ENCODE assay signal across 19 mouse cellular contexts in the genomic region with DNA sequence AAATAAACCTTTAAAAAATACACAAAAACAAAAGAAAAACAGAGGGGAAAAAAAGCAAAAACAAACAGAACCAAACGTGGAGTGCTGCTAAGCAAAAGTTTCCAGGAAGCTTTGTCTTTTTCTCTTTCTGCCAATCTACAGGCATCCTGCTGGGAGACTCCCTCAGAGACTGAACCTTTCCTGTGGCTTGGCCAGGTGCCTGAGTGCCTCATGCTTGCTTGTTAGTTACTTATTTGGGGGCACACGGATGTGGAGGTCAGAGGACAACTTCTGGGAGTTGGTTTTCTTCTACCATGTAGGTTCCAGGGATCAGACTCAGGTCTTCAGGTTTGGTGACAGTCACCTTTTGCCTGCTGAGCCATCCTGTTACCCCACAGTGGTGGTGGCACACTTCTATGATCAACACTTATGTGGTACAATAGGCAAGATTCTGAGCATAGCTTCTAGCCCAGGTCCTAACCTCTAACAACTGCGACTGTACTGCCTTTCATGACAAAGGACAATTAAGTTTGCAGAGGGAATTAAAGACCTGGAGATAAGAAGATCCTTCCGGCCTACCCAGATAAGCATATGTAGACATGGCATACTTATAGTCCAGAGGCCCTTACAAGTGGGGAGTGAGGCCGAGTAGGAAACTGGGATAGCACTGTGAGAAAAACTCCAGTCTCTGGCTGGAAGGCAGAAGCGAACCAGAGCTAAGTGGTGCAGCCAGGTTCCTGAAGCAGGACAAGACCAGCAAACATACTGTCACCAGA. TPM values are rescaled to one million over a fixed set of nuclear protein-coding genes. Genes with fewer than 3 reads are reported as not detected.
DNase-seq lines count a peak whose midpoint lies in the region; ATAC-seq and TF ChIP-seq lines count a peak whose summit lies in the region.
"Had no signal": no experiment of that assay in that cellular context is flagged by ENCODE, and none has a peak within 500 bp of the region (broad histone marks: within the 10 kb centered on the region; RNA-seq: fewer than 3 reads in every experiment).

No protein-coding gene starts in this region.

- 65% methylated on average over 6 of the region's 6 CpGs for WGBS in kidney, adult 2 months
- 74% methylated on average over 6 of the region's 6 CpGs for WGBS in kidney, embryonic 14.5 days
- 73% methylated on average over 6 of the region's 6 CpGs for WGBS in midbrain, embryonic 14.5 days

- DNase-seq in heart, adult 11 months = peak; percentile 79
- no peak for DNase-seq in heart, postnatal 14 days
- peak; percentile 92 for DNase-seq in kidney, adult 2 months
- DNase-seq in kidney, postnatal 14 days = peak; percentile 75
- DNase-seq in midbrain, embryonic 14.5 days = no peak
- no peak for DNase-seq in cerebellum, adult 11-12 months
- no peak for DNase-seq in layer of hippocampus, postnatal 14 days (ENCODE audit: low spot score in 2 of 2)
- DNase-seq: gastrocnemius, postnatal 10 days; heart, postnatal 10 days; lung, postnatal 14 days; right cerebral cortex, postnatal 25 days; thymus, adult 2 months had no signal

- H3K27ac ChIP-seq in kidney, adult 2 months (ENCODE audit: insufficient read depth, low read depth, low read length) = no peak overlapping the region
- H3K27ac ChIP-seq in kidney, embryonic 14.5 days (ENCODE audit: low read depth, low read length) = no peak overlapping the region
- no peak overlapping the region for H3K27ac ChIP-seq in midbrain, embryonic 14.5 days (replicated peaks; ENCODE audit: low read depth, low read length)
- H3K27ac ChIP-seq: embryonic facial prominence, embryonic 13.5 days; hindbrain, postnatal 0 days; layer of hippocampus, adult 2 months; left cerebral cortex, adult 2 months; liver, embryonic 14.5 days; midbrain, embryonic 15.5 days had no signal

- intact Hi-C loops in heart, postnatal 14 days (cut with DNase I) = no loop called here

- no peaks in the 10 kb centered on the region for H3K27me3 ChIP-seq in kidney, adult 2 months (replicated peaks; ENCODE audit: control insufficient read depth, insufficient read depth, low read length)
- H3K27me3 ChIP-seq in kidney, embryonic 14.5 days (ENCODE audit: control insufficient read depth, insufficient read depth, low read length) = no peaks in the 10 kb centered on the region
- no peaks in the 10 kb centered on the region for H3K27me3 ChIP-seq in midbrain, embryonic 14.5 days (ENCODE audit: control insufficient read depth, insufficient read depth, low read length)
- H3K27me3 ChIP-seq: embryonic facial prominence, embryonic 13.5 days; midbrain, embryonic 15.5 days had no signal

- H3K36me3 ChIP-seq in kidney, adult 2 months (ENCODE audit: control insufficient read depth, insufficient read depth, low read length) = no peaks in the 10 kb centered on the region
- no peaks in the 10 kb centered on the region for H3K36me3 ChIP-seq in kidney, embryonic 14.5 days (ENCODE audit: control insufficient read depth, insufficient read depth, low read length)
- no peaks in the 10 kb centered on the region for H3K36me3 ChIP-seq in midbrain, embryonic 14.5 days (ENCODE audit: control insufficient read depth, insufficient read depth, low read length)
- H3K36me3 ChIP-seq: embryonic facial prominence, embryonic 13.5 days; midbrain, embryonic 15.5 days had no signal

- H3K9me3 ChIP-seq in kidney, embryonic 14.5 days (ENCODE audit: control insufficient read depth, low read length) = no peaks in the 10 kb centered on the region
- no peaks in the 10 kb centered on the region for H3K9me3 ChIP-seq in midbrain, embryonic 14.5 days (ENCODE audit: control insufficient read depth, low read length)
- H3K9me3 ChIP-seq: embryonic facial prominence, embryonic 13.5 days; midbrain, embryonic 15.5 days had no signal

- H3K4me3 ChIP-seq in kidney, adult 2 months (ENCODE audit: insufficient read depth, low read depth, low read length) = no peak overlapping the region
- no peak overlapping the region for H3K4me3 ChIP-seq in kidney, embryonic 14.5 days (ENCODE audit: low read length)
- no peak overlapping the region for H3K4me3 ChIP-seq in midbrain, embryonic 14.5 days (replicated peaks; ENCODE audit: low read depth, low read length)
- H3K4me3 ChIP-seq: embryonic facial prominence, embryonic 13.5 days; layer of hippocampus, adult 2 months; left cerebral cortex, adult 2 months; midbrain, embryonic 15.5 days had no signal

- H3K4me2 ChIP-seq in kidney, embryonic 14.5 days (replicated peaks; ENCODE audit: low read depth, low read length) = no peak overlapping the region
- H3K4me2 ChIP-seq in midbrain, embryonic 14.5 days (ENCODE audit: low read length) = no peak overlapping the region
- H3K4me2 ChIP-seq: embryonic facial prominence, embryonic 13.5 days; midbrain, embryonic 15.5 days had no signal

- ATAC-seq in kidney, embryonic 14.5 days (ENCODE audit: low FRiP score, low TSS enrichment) = no peak
- ATAC-seq in midbrain, embryonic 14.5 days (ENCODE audit: low FRiP score, low TSS enrichment) = no peak
- ATAC-seq: hindbrain, postnatal 0 days; midbrain, embryonic 15.5 days had no signal

- no peak overlapping the region for H3K9ac ChIP-seq in kidney, embryonic 14.5 days (ENCODE audit: low read depth, low read length)
- H3K9ac ChIP-seq in midbrain, embryonic 14.5 days (replicated peaks; ENCODE audit: low read length) = no peak overlapping the region
- H3K9ac ChIP-seq: embryonic facial prominence, embryonic 13.5 days; liver, embryonic 14.5 days; midbrain, embryonic 15.5 days had no signal

- peaks cover 2% of the 10 kb centered on the region; the same call in 1 of the 2 replicates for H3K4me1 ChIP-seq in kidney, adult 2 months (ENCODE audit: control insufficient read depth, insufficient read depth, low read length)
- no peaks in the 10 kb centered on the region for H3K4me1 ChIP-seq in kidney, embryonic 14.5 days (ENCODE audit: control insufficient read depth, insufficient read depth, low read length)
- H3K4me1 ChIP-seq in midbrain, embryonic 14.5 days (ENCODE audit: control insufficient read depth, insufficient read depth, low read length) = no peaks in the 10 kb centered on the region
- H3K4me1 ChIP-seq: embryonic facial prominence, embryonic 13.5 days had no signal

- TF ChIP-seq POLR2A in kidney, adult 2 months (IDR thresholded peaks at IDR 0.05; ENCODE audit: low read depth, low read length) = no peak

- no peak for TF ChIP-seq CTCF in kidney, adult 2 months (conservative IDR thresholded peaks at IDR 0.05; ENCODE audit: insufficient read depth, insufficient read length, low read depth, low read length)

RNA-seq across cellular contexts. Expression of a gene that starts 23.9 kb away (rescaled TPM):
- 10 to 100 TPM; 38.0 to 39.8 TPM for total RNA-seq in heart, postnatal 14 days (2021)
- polyA plus RNA-seq in kidney, adult 2 months (2012; rRNA removed) = 38.3 and 45.2 TPM in 2 replicates
- 199 and 235 TPM in 2 replicates for polyA plus RNA-seq in kidney, embryonic 14.5 days (2014; fragmentation: Nextera tagmentation; extraction: Ambion mirVana)
- polyA plus RNA-seq in midbrain, embryonic 14.5 days (2014; fragmentation: Nextera tagmentation; extraction: Ambion mirVana) = 156 and 175 TPM in 2 replicates
- 10 to 100 TPM; 47.4 to 57.9 TPM for total RNA-seq in layer of hippocampus, postnatal 14 days (2021)

RNA-seq across cellular contexts. Expression of a gene that starts 43.3 kb away (rescaled TPM):
- 100 to 1,000 TPM; 329 to 343 TPM for total RNA-seq in heart, postnatal 14 days (2021)
- polyA plus RNA-seq in kidney, adult 2 months (2012; rRNA removed) = 18.4 and 39.0 TPM in 2 replicates
- polyA plus RNA-seq in kidney, embryonic 14.5 days (2014; fragmentation: Nextera tagmentation; extraction: Ambion mirVana) = 215 and 219 TPM in 2 replicates
- polyA plus RNA-seq in midbrain, embryonic 14.5 days (2014; fragmentation: Nextera tagmentation; extraction: Ambion mirVana) = 283 and 312 TPM in 2 replicates
- 100 to 1,000 TPM; 140 to 142 TPM for total RNA-seq in layer of hippocampus, postnatal 14 days (2021)

Comparison
In these comparisons a context has a peak if more than half of its experiments do, and no peak if none do; other contexts are left out.
1. DNase-seq: peak in heart, adult 11 months (single experiment), kidney, adult 2 months (single experiment) and kidney, postnatal 14 days (single experiment); none in heart, postnatal 14 days (0 of 2), midbrain, embryonic 14.5 days (single experiment), cerebellum, adult 11-12 months (single experiment) and layer of hippocampus, postnatal 14 days (0 of 2).